Mouse (Mus musculus) ES-Bruce4 (cell line): ENCODE data around the gene Olfr287. TPM values are rescaled to one million over a fixed set of nuclear protein-coding genes. Genes with fewer than 3 reads are reported as not detected.

Experiments
- H3K27ac ChIP-seq: 2 replicates; pipeline ENCODE4 v1.5.1; 2012; ENCODE audit warnings: low read length, inconsistent platforms; ENCODE audit not compliant: insufficient read depth
- H3K27me3 ChIP-seq: 2 replicates; pipeline ENCODE4 v1.6.1; 2012; ENCODE audit warnings: mild to moderate bottlenecking, low read length, inconsistent platforms; ENCODE audit not compliant: control insufficient read depth, poor library complexity, insufficient read depth, severe bottlenecking
- H3K36me3 ChIP-seq: 2 replicates; pipeline ENCODE4 v1.6.1; 2012; ENCODE audit warnings: inconsistent platforms, mild to moderate bottlenecking, low read length, moderate library complexity; ENCODE audit not compliant: control insufficient read depth, poor library complexity, insufficient read depth, severe bottlenecking
- H3K4me1 ChIP-seq: one replicate; pipeline ENCODE4 v1.8.1; 2011; ENCODE audit warnings: low read length; ENCODE audit not compliant: control insufficient read depth, insufficient read depth
- H3K4me3 ChIP-seq: 2 replicates; pipeline ENCODE4 v1.5.1; 2011; ENCODE audit warnings: low read depth, mild to moderate bottlenecking, low read length
- H3K9ac ChIP-seq: 2 replicates; pipeline ENCODE4 v1.6.1; 2012; ENCODE audit warnings: low read depth, mild to moderate bottlenecking, inconsistent platforms; ENCODE audit not compliant: poor library complexity, severe bottlenecking
- H3K9me3 ChIP-seq: replicated peaks from 2 replicates; pipeline ENCODE4 v1.6.1; 2012; ENCODE audit warnings: mild to moderate bottlenecking, low read length, inconsistent platforms; ENCODE audit not compliant: control insufficient read depth, poor library complexity, insufficient read depth, severe bottlenecking
- CTCF ChIP-seq: IDR thresholded peaks from one replicate; pipeline ENCODE4 v1.8.1; 2011; ENCODE audit warnings: low read depth, low read length
- EP300 ChIP-seq: IDR thresholded peaks from 2 replicates; pipeline ENCODE4 v1.6.1; 2011; ENCODE audit warnings: low read depth, low read length; ENCODE audit not compliant: insufficient read depth
- POLR2A ChIP-seq: IDR thresholded peaks from one replicate; pipeline ENCODE4 v1.8.1; 2011; ENCODE audit warnings: low read length; ENCODE audit not compliant: insufficient read depth
- polyA plus RNA-seq: library from polyadenylated mRNA; stranded (reverse); fragments of >200 nt; gene quantifications from 2 replicates; pipeline ENCODE4 v1.2.4, GENCODE M21; 2011; ENCODE audit warnings: low read depth; ENCODE audit not compliant: missing spikeins, insufficient read depth, insufficient read length

Gene Olfr287
- not detected in 2 replicates for polyA plus RNA-seq

DNA sequence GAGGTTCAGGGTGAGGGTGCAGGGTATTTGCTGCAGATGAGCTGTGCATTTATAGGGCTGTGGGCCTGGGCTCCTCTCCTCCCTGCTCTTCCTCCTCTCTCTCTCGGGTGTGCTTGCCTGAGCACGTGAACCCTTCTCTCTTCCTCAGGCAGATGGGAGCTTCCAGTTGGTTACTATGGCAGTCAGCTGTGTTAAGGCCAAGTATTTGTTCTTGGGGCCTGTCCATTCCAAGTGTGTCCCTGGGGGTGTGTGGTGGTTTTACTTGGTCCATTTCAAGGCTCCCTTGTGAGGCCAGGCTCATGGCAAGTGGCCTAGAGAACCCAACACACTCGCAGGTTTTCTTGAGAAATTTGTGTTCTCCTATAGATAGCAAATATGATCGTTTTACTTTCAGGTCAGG is at the start of gene Olfr287, which contains the start of gene Gm44579:
Gene Olfr287 (minus strand): TSS at position 180 of the 400 bp plus-strand sequence.
Gene Gm44579 (minus strand): TSS at position 101 of the 400 bp plus-strand sequence.
- Histone ChIP-seq H3K4me1 (no peaks in the 10 kb centered on the region), H3K4me3 (no peak within 1 kb of the TSS), H3K9ac (no peak within 1 kb of the TSS), H3K27ac (no peak within 1 kb of the TSS), H3K9me3 (no peaks in the 10 kb centered on the region), H3K36me3 (no peaks in the 10 kb centered on the region), H3K27me3 (no peaks in the 10 kb centered on the region)
- no peak for TF ChIP-seq POLR2A
- no peak for TF ChIP-seq EP300
- TF ChIP-seq CTCF: no peak

DNA sequence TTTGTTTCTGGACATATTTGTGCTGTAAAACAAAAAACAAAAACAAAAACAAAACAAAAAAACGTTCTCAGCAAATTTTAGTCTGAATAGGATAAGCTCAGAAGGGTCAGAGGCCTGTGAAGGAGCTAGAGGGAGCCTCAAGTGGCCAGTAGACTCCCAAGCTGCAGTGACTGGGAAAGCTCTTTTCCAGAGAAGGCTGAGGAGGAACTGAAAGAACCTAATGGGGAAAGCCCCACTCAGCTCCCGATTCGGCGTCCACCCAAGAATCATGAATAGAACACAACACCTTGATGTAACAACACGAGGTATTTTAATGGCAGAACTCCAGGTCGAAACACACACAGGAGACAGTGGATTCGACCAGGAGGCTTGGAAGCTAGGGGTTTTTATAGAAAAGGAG is 36.9 kb upstream of the Olfr287 start:
- no peak for TF ChIP-seq CTCF
- no peak for TF ChIP-seq EP300
- no peak for TF ChIP-seq POLR2A
- Histone ChIP-seq H3K36me3 (no peaks in the 10 kb centered on the region), H3K9me3 (peaks cover 8% of the 10 kb centered on the region), H3K4me1 (no peaks in the 10 kb centered on the region), H3K4me3 (no peak overlapping the region), H3K27me3 (no peaks in the 10 kb centered on the region), H3K9ac (no peak overlapping the region), H3K27ac (no peak overlapping the region)

DNA sequence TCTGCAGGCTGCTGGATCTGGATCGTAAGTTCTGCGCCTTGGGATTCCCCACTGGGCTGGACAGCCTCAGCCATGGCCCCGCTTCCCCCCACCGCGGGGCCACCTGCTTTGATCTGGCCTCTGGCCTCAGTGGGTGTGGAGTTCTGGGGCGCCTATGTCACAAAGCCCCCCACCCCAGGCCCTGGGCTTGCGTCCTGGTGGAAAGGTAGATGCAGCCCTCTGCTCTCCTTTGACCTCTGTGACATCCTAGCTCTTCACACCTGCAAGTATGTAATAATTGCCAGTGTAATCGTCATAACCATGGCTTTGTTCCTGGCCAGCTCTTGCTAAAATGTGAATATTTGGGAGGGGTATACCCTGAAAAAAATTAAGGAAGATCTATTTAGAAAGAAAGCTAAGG is 36.3 kb upstream of the Olfr287 start, which contains the start of gene H1fnt:
Gene H1fnt (minus strand): TSS at position 101 of the 400 bp plus-strand sequence.
- H3K4me3 ChIP-seq: no peak within 1 kb of the TSS
- H3K4me1 ChIP-seq: no peaks in the 10 kb centered on the region

DNA sequence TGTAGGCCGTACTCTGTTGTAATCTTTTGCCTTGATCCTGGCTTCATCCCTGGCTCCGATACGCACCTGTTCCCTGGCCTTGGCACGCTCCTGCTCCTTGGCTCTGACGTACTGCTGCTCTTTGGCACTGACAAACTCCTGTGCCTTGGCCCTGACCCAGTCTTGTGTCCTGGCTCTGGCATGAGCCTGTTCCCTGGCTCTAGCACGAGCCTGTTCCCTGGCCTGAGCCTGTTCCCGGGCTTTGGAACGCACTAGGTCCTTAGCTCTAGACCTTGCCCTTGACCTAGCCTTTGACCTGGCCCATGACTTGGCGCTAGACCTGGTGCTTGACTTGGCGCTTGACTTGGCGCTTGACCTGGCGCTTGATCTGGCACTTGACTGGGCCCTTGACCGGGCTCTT is 35.4 kb upstream of the Olfr287 start:
- Histone ChIP-seq H3K9me3 (peaks cover 8% of the 10 kb centered on the region), H3K27me3 (no peaks in the 10 kb centered on the region), H3K4me1 (no peaks in the 10 kb centered on the region), H3K27ac (no peak overlapping the region), H3K36me3 (no peaks in the 10 kb centered on the region), H3K4me3 (no peak overlapping the region), H3K9ac (no peak overlapping the region)
- TF ChIP-seq EP300 (no peak), POLR2A (no peak), CTCF (no peak)

More for the DNA sequence above, 36.3 kb upstream of the Olfr287 start, which contains the start of gene H1fnt:
- no peak for TF ChIP-seq POLR2A
- no peak for TF ChIP-seq CTCF
- TF ChIP-seq EP300: no peak
- Histone ChIP-seq H3K9me3 (peaks cover 8% of the 10 kb centered on the region), H3K9ac (no peak within 1 kb of the TSS), H3K27ac (no peak within 1 kb of the TSS), H3K27me3 (no peaks in the 10 kb centered on the region), H3K36me3 (no peaks in the 10 kb centered on the region)

DNA sequence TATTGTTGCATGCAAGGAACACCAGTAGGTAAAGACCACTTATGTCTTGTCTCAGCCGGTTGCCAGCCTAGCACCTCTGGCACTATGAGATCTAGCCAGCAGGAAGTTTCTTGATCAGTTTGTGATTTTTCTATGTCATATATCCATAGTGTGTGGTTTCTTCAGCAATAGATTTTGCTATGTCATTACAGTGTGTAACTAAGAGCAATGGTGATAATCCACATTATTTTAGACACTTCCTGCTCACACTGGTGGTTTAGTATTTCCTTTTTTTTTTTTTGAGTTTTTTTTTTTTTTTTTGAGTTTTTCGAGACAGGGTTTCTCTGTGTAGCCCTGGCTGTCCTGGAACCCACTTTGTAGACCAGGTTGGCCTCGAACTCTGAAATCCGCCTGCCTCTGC is 14.6 kb upstream of the Olfr287 start:
- Histone ChIP-seq H3K9me3 (no peaks in the 10 kb centered on the region), H3K27me3 (no peaks in the 10 kb centered on the region), H3K4me1 (no peaks in the 10 kb centered on the region), H3K27ac (no peak overlapping the region), H3K4me3 (no peak overlapping the region), H3K9ac (no peak overlapping the region), H3K36me3 (no peaks in the 10 kb centered on the region)
- TF ChIP-seq CTCF: no peak
- TF ChIP-seq POLR2A: no peak
- TF ChIP-seq EP300: no peak

DNA sequence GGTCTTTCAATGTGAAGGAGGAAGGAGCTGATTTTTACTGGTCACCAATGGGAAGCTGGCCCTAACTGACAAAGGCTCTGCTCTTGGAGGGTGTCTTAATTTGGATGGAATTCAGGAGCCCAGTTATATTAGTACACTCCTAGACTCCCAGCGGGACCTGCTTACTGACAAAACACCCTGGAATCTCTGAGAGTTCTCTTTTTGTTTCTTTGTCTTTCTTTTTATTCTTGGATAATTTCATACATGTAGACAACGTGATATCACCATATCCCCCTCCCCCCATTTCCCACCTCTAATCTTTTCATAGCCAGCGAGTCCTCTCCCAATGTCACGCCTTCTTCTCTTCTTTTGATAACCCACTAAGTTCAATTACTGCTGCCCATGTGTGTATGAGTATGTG is 13.5 kb upstream of the Olfr287 start, which contains the start of gene Olfr286:
Gene Olfr286 (minus strand): TSS at position 101 of the 400 bp plus-strand sequence.
- Histone ChIP-seq H3K27ac (no peak within 1 kb of the TSS), H3K36me3 (no peaks in the 10 kb centered on the region), H3K27me3 (no peaks in the 10 kb centered on the region), H3K4me1 (no peaks in the 10 kb centered on the region), H3K4me3 (no peak within 1 kb of the TSS), H3K9ac (no peak within 1 kb of the TSS), H3K9me3 (no peaks in the 10 kb centered on the region)
- no peak for TF ChIP-seq POLR2A
- no peak for TF ChIP-seq CTCF
- no peak for TF ChIP-seq EP300
